Mouse (Mus musculus): ENCODE data around the gene Hdac7.

Hdac7 gene

DNA sequence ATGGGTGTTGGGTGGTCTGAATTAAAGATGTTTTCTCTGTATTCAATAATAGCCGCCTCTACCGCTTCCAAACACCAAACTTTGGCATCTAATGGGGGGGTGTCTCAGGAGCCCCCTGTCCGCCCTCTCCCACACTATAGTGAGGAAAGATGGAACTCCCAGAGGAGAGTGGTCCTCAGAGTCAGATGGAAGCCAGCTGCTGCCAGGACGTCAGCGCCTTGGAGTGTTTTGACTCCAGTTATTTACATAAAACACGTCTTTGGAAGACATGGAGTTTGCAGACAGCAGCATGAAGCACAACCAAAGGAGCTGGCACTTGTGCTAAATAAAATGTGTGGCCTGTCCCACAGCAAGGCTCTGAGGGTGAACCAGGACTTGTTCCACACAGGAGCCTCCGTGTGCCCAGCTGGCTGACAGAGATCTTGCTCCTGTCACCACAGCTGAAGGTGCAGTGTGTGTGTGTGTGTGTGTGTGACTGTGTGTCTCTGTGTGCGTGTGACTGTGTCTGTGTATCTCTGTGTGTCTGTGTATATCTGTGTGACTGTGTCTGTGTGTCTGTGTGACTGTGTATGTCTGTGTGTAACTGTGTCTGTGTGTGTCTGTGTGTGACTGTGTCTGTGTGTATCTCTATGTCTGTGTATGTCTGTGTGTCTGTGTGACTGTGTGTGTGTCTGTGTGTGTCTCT lies 20.2 kb upstream of the Hdac7 start:
- Histone ChIP-seq H3K9me3 (ENCODE audit: low read length) (peaks cover 7% of the 10 kb centered on the region), H3K4me3 (replicated peaks; ENCODE audit: low read length) (no peak overlapping the region)
- TF ChIP-seq CTCF (conservative IDR thresholded peaks at IDR 0.05; ENCODE audit: low read length) = no peak
- no peak for TF ChIP-seq NANOG (IDR thresholded peaks at IDR 0.05; ENCODE audit: borderline replicate concordance, low read length)
- TF ChIP-seq POU5F1 (IDR thresholded peaks at IDR 0.05; ENCODE audit: borderline replicate concordance, low read length) = no peak

DNA sequence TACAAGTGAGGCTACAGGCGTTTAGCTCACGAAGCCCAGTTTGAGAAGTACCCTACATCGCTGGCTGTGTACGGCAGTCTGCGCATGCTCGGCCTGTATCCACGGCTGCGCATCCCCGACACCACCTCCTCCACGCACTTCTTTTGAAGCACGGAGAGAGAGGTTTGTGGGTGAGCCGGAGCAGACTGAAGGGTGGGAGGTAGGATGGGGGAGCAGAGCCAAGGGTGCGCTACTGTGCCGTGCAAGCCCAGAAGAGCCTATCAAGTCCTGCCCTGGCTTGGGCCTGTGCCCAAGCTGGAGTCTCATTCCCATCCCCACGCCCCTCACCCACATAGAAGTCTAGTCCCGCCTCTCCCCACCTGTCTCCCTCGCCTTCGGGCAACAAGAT lies 19.2 kb upstream of the Hdac7 start:
- Histone ChIP-seq H3K36me3 (ENCODE audit: insufficient read depth, low read length) (no peaks in the 10 kb centered on the region), H3K27me3 (ENCODE audit: insufficient read depth, low read length) (peaks cover 21% of the 10 kb centered on the region), H3K4me1 (replicated peaks; ENCODE audit: low read depth, low read length) (peaks cover 16% of the 10 kb centered on the region), H3K4me3 (replicated peaks; ENCODE audit: low read length) (0 out of 2 replicates have a peak overlapping the region, but pooled peaks have one; percentile 30), H3K9me3 (ENCODE audit: low read length) (peaks cover 7% of the 10 kb centered on the region)
- TF ChIP-seq NANOG (IDR thresholded peaks at IDR 0.05; ENCODE audit: borderline replicate concordance, low read length) (no peak), CTCF (conservative IDR thresholded peaks at IDR 0.05; ENCODE audit: low read length) (no peak), POU5F1 (IDR thresholded peaks at IDR 0.05; ENCODE audit: borderline replicate concordance, low read length) (no peak)

More for the DNA sequence above, 20.2 kb upstream of the Hdac7 start:
- Histone ChIP-seq H3K27me3 (ENCODE audit: insufficient read depth, low read length) (peaks cover 18% of the 10 kb centered on the region), H3K36me3 (ENCODE audit: insufficient read depth, low read length) (no peaks in the 10 kb centered on the region), H3K4me1 (replicated peaks; ENCODE audit: low read depth, low read length) (peaks cover 25% of the 10 kb centered on the region)

DNA sequence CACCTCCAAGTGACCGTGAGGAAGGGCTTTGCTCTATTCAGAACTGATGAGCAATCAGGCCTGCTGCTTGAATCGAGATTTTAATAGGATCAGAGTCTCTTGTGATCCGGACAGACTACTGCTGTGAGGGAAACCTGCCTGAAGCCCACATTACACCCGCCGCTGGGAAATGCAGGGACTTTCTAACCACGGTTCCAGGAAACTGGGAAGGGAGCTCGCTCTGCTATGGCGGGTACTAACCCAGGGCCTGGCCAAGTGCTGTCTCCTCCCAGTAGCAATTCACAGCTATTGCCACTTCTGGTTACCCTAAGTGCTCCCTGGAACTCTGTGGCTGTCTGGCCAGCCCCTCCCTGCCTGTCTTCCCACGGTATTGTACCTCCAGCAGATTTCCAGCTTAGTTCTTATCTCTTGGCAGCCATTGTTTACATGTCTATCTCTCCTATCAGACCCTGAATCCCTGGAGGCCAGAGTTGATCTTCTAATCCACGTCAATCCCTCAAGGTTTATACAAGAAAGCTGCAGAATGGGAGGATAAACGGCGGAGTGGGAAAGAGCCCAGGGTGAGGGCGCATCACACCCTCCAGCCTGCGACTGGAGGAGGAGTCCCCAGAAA lies 18.7 kb upstream of the Hdac7 start:
- 0 out of 2 replicates have a peak overlapping the region, but pooled peaks have one; percentile 30 for H3K4me3 ChIP-seq (replicated peaks; ENCODE audit: low read length)
- H3K9me3 ChIP-seq (ENCODE audit: low read length) = peaks cover 7% of the 10 kb centered on the region
- peaks cover 25% of the 10 kb centered on the region for H3K27me3 ChIP-seq (ENCODE audit: insufficient read depth, low read length)
- peaks cover 16% of the 10 kb centered on the region for H3K4me1 ChIP-seq (replicated peaks; ENCODE audit: low read depth, low read length)
- TF ChIP-seq POU5F1 (IDR thresholded peaks at IDR 0.05; ENCODE audit: borderline replicate concordance, low read length) (no peak), NANOG (IDR thresholded peaks at IDR 0.05; ENCODE audit: borderline replicate concordance, low read length) (no peak), CTCF (conservative IDR thresholded peaks at IDR 0.05; ENCODE audit: low read length) (no peak)
- no peaks in the 10 kb centered on the region for H3K36me3 ChIP-seq (ENCODE audit: insufficient read depth, low read length)

DNA sequence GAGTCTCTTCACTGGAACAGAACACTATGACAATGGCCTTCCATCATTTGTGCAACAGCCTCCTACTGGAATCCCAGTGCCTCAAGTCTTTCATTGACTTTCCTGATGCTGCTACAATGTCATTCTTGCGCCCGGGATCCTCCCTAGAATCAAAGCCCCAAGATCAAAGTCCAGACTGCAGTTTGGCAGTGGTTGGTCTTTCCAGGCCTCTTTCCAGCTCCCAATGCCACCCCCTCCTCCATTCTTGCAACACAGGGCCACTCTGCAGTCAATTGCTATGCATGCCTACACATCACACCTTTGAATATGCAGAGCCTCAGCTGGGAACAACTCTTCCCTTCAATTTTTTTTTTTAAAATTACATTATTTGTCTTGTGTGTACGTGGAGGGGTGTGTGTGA lies 16.1 kb upstream of the Hdac7 start:
- Histone ChIP-seq H3K9me3 (ENCODE audit: low read length) (peaks cover 3% of the 10 kb centered on the region; the same call in 1 of the 2 replicates), H3K36me3 (ENCODE audit: insufficient read depth, low read length) (no peaks in the 10 kb centered on the region), H3K27me3 (ENCODE audit: insufficient read depth, low read length) (peaks cover 35% of the 10 kb centered on the region), H3K4me3 (replicated peaks; ENCODE audit: low read length) (no peak overlapping the region), H3K4me1 (replicated peaks; ENCODE audit: low read depth, low read length) (peaks cover 16% of the 10 kb centered on the region)
- TF ChIP-seq NANOG (IDR thresholded peaks at IDR 0.05; ENCODE audit: borderline replicate concordance, low read length) (no peak), POU5F1 (IDR thresholded peaks at IDR 0.05; ENCODE audit: borderline replicate concordance, low read length) (no peak), CTCF (conservative IDR thresholded peaks at IDR 0.05; ENCODE audit: low read length) (no peak)

DNA sequence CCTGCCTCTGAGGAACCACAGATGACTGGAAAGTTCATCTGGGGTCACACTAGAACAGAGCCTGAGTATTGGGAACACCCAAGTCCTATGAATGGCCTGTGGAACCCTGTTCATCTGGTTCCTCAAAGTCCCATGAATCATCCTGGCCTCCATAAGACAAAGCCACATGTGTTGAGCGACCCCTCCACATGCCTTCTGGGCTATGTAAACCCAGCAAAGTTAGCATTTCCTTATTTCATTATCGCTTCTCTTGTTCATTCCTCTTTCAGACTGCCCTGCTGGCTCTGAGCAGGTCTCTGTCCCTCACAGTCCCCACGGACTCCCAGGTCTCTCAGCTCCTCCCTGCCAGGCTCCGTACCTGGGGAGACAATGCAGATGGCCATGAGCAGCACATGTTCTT lies 14.1 kb upstream of the Hdac7 start:
- TF ChIP-seq CTCF (conservative IDR thresholded peaks at IDR 0.05; ENCODE audit: low read length) (no peak), POU5F1 (IDR thresholded peaks at IDR 0.05; ENCODE audit: borderline replicate concordance, low read length) (no peak), NANOG (IDR thresholded peaks at IDR 0.05; ENCODE audit: borderline replicate concordance, low read length) (no peak)
- Histone ChIP-seq H3K4me1 (replicated peaks; ENCODE audit: low read depth, low read length) (peaks cover 19% of the 10 kb centered on the region), H3K36me3 (ENCODE audit: insufficient read depth, low read length) (no peaks in the 10 kb centered on the region), H3K27me3 (ENCODE audit: insufficient read depth, low read length) (peaks cover 32% of the 10 kb centered on the region), H3K9me3 (ENCODE audit: low read length) (peaks cover 3% of the 10 kb centered on the region; the same call in 1 of the 2 replicates), H3K4me3 (replicated peaks; ENCODE audit: low read length) (no peak overlapping the region)

DNA sequence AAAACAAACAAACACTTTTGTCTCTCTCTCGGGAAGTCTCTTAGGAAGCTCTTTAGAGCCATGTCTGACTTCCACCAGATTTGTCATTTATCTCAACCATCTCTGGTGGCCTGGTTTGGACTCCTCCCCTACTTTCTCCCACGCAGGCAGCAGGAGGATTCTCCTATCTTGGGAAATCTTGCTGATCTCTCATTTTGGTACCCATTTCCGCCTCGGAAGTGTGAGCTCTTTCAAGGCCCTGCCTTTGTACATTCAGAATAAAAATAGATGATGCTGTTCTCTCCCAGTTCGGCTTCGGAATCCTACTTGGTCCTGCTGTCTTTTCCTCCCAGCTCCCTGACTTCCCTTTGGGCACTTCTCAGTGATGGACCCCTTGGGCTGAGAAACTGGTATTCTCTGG lies 10.2 kb upstream of the Hdac7 start:
- TF ChIP-seq NANOG (IDR thresholded peaks at IDR 0.05; ENCODE audit: borderline replicate concordance, low read length) = no peak
- TF ChIP-seq CTCF (conservative IDR thresholded peaks at IDR 0.05; ENCODE audit: low read length) = no peak
- no peak for TF ChIP-seq POU5F1 (IDR thresholded peaks at IDR 0.05; ENCODE audit: borderline replicate concordance, low read length)
- H3K9me3 ChIP-seq (ENCODE audit: low read length) = no peaks in the 10 kb centered on the region
- no peak overlapping the region for H3K4me3 ChIP-seq (replicated peaks; ENCODE audit: low read length)

DNA sequence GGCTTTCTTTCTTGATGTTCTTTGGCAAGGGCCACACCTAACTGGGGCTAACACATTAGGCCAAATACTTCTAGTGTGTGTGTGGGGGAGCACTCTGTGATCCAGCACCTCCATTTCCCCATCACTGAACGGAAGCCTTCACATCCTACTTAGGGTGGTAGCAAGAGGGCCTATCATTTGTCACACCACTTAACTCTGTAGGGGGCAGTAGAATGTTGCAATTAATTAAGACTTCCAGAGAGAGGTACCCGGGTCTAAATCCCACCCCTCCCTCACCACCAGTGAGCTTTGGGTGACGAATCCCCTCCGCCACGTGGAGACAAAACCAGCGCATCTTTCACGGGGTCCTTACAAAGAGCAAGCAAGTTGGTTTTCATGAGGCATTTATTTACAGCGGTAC lies 9.8 kb upstream of the Hdac7 start:
- Histone ChIP-seq H3K4me1 (replicated peaks; ENCODE audit: low read depth, low read length) (peaks cover 21% of the 10 kb centered on the region), H3K9me3 (ENCODE audit: low read length) (no peaks in the 10 kb centered on the region), H3K36me3 (ENCODE audit: insufficient read depth, low read length) (no peaks in the 10 kb centered on the region), H3K27me3 (ENCODE audit: insufficient read depth, low read length) (peaks cover 21% of the 10 kb centered on the region), H3K4me3 (replicated peaks; ENCODE audit: low read length) (no peak overlapping the region)
- TF ChIP-seq CTCF (conservative IDR thresholded peaks at IDR 0.05; ENCODE audit: low read length) (no peak), NANOG (IDR thresholded peaks at IDR 0.05; ENCODE audit: borderline replicate concordance, low read length) (no peak), POU5F1 (IDR thresholded peaks at IDR 0.05; ENCODE audit: borderline replicate concordance, low read length) (no peak)

More for the DNA sequence above, 10.2 kb upstream of the Hdac7 start:
- H3K4me1 ChIP-seq (replicated peaks; ENCODE audit: low read depth, low read length) = peaks cover 16% of the 10 kb centered on the region
- no peaks in the 10 kb centered on the region for H3K36me3 ChIP-seq (ENCODE audit: insufficient read depth, low read length)
- peaks cover 21% of the 10 kb centered on the region for H3K27me3 ChIP-seq (ENCODE audit: insufficient read depth, low read length)

DNA sequence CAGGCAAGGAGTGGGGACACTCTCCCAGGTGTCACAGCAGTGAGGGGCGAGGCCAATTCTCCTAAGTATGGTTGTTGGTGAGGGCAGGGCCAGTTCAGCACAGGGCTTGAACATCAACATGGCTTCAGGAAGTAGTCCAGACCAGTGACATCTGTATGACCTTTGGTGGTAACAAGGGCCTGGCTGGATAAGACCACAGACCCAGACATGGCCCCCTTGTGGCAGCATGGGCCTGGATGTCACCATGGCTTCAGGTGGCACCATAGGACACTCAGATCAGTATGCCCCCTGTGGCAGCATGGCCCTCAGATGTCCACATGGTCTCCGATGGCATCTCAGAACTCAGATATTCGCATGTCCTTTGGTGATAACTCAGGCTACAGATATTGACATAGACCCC lies 8.0 kb upstream of the Hdac7 start:
- Histone ChIP-seq H3K36me3 (ENCODE audit: insufficient read depth, low read length) (no peaks in the 10 kb centered on the region), H3K9me3 (ENCODE audit: low read length) (no peaks in the 10 kb centered on the region), H3K4me3 (replicated peaks; ENCODE audit: low read length) (no peak overlapping the region), H3K4me1 (replicated peaks; ENCODE audit: low read depth, low read length) (peaks cover 22% of the 10 kb centered on the region), H3K27me3 (ENCODE audit: insufficient read depth, low read length) (peaks cover 19% of the 10 kb centered on the region)
- TF ChIP-seq POU5F1 (IDR thresholded peaks at IDR 0.05; ENCODE audit: borderline replicate concordance, low read length) (no peak), NANOG (IDR thresholded peaks at IDR 0.05; ENCODE audit: borderline replicate concordance, low read length) (no peak), CTCF (conservative IDR thresholded peaks at IDR 0.05; ENCODE audit: low read length) (no peak; the same call in 1 of the 2 replicates)

Data from E14TG2a.4 (cell line).